Mouse (Mus musculus) CH12.LX (cell line): ENCODE results near the gene Rpl5. TPM values are rescaled to one million over a fixed set of nuclear protein-coding genes. Genes with fewer than 3 reads are reported as not detected.

Experiments
- DNase-seq: peaks from one replicate; pipeline ENCODE4 v3.0.0-alpha.2; 2013; ENCODE audit errors: extremely low read depth
- H3K27ac ChIP-seq: 2 replicates; pipeline ENCODE4 v1.5.1; 2012; ENCODE audit warnings: low read depth, mild to moderate bottlenecking, control low read depth, moderate library complexity; ENCODE audit not compliant: insufficient read depth
- H3K27me3 ChIP-seq: replicated peaks from 2 replicates; pipeline ENCODE3; 2012; ENCODE audit warnings: inconsistent platforms
- H3K36me3 ChIP-seq, 2 experiments: replicated peaks in 1 of 2; 2 replicates each; pipeline versions ENCODE3 to v1.6.1; 2012; ENCODE audit warnings: inconsistent platforms in 1 of 2, low read length in 1 of 2, mild to moderate bottlenecking in 1 of 2, mixed read lengths in 1 of 2, moderate library complexity in 1 of 2; ENCODE audit not compliant: control insufficient read depth in 1 of 2, insufficient read depth in 1 of 2
- H3K4me1 ChIP-seq, 2 experiments: 2 replicates each; pipeline ENCODE4 v1.6.1; 2012; ENCODE audit warnings: inconsistent platforms in 1 of 2, moderate library complexity in 1 of 2; ENCODE audit not compliant: insufficient read depth in 2 of 2, control insufficient read depth in 1 of 2
- H3K4me2 ChIP-seq: 2 replicates; pipeline ENCODE4 v1.6.1; 2012; ENCODE audit warnings: low read depth, mild to moderate bottlenecking, control low read depth; ENCODE audit not compliant: poor library complexity, insufficient read depth, severe bottlenecking
- H3K4me3 ChIP-seq, 3 experiments: fragments of 150-350 bp in 1 of 3; sonication (generic) in 1 of 3; replicated peaks in 1 of 3; 2 replicates each; pipeline versions ENCODE3 to v1.5.1; 2011 to 2012; ENCODE audit warnings: low read depth in 2 of 3, low read length in 2 of 3, mild to moderate bottlenecking in 2 of 3, moderate library complexity in 2 of 3, control low read depth in 1 of 3, improper control_type of control experiment in 1 of 3, inconsistent platforms in 1 of 3, mixed read lengths in 1 of 3; ENCODE audit not compliant: poor library complexity in 1 of 3
- H3K79me2 ChIP-seq: replicated peaks from 2 replicates; pipeline ENCODE4 v1.6.1; 2012; ENCODE audit warnings: mild to moderate bottlenecking, moderate library complexity; ENCODE audit not compliant: control insufficient read depth, poor library complexity, insufficient read depth, severe bottlenecking; ENCODE audit errors: extremely low read depth
- H3K9ac ChIP-seq: 2 replicates; pipeline ENCODE4 v1.6.1; 2012; ENCODE audit warnings: low read depth, mild to moderate bottlenecking, control low read depth, moderate library complexity; ENCODE audit not compliant: insufficient read depth
- H3K9me3 ChIP-seq: replicated peaks from 2 replicates; pipeline ENCODE3; 2012; ENCODE audit warnings: low read length, inconsistent platforms, mixed read lengths
- CHD1 ChIP-seq: IDR thresholded peaks from 2 replicates; pipeline ENCODE4 v1.6.1; 2012; ENCODE audit warnings: low read depth, low read length, improper control_type of control experiment, inconsistent platforms
- CHD2 ChIP-seq: IDR thresholded peaks from 2 replicates; pipeline ENCODE4 v1.6.1; 2011; ENCODE audit warnings: low read length, improper control_type of control experiment
- E2F4 ChIP-seq: IDR thresholded peaks from 2 replicates; pipeline ENCODE4 v1.6.1; 2011; ENCODE audit warnings: low read depth, low read length, improper control_type of control experiment; ENCODE audit not compliant: insufficient replicate concordance
- EP300 ChIP-seq: IDR thresholded peaks from 2 replicates; pipeline ENCODE4 v1.6.1; 2011; ENCODE audit warnings: low read length, improper control_type of control experiment
- GABPA ChIP-seq: IDR thresholded peaks from 2 replicates; pipeline ENCODE4 v1.6.1; 2012; ENCODE audit warnings: low read depth, low read length, improper control_type of control experiment, inconsistent platforms; ENCODE audit not compliant: insufficient replicate concordance
- IRF4 ChIP-seq: IDR thresholded peaks from 2 replicates; pipeline ENCODE4 v1.6.1; 2014; ENCODE audit warnings: low read depth, mild to moderate bottlenecking, inconsistent platforms, low read length, improper control_type of control experiment
- JUND ChIP-seq: conservative IDR thresholded peaks from 2 replicates; pipeline ENCODE4 v1.6.1; 2011; ENCODE audit warnings: low read depth, low read length, improper control_type of control experiment
- KAT2A ChIP-seq: IDR thresholded peaks from 2 replicates; pipeline ENCODE4 v1.6.1; 2012; ENCODE audit warnings: low read length, improper control_type of control experiment, inconsistent platforms; ENCODE audit not compliant: insufficient replicate concordance
- MAFK ChIP-seq: IDR thresholded peaks from 2 replicates; pipeline ENCODE4 v1.6.1; 2011; ENCODE audit warnings: low read length, improper control_type of control experiment; ENCODE audit not compliant: insufficient replicate concordance
- MAZ ChIP-seq: IDR thresholded peaks from 2 replicates; pipeline ENCODE4 v1.6.1; 2012; ENCODE audit warnings: low read depth, mild to moderate bottlenecking, inconsistent platforms, low read length, improper control_type of control experiment, moderate library complexity
- NRF1 ChIP-seq: IDR thresholded peaks from 2 replicates; pipeline ENCODE4 v1.6.1; 2014; ENCODE audit warnings: low read depth, mild to moderate bottlenecking, inconsistent platforms, low read length, improper control_type of control experiment, moderate library complexity
- PAX5 ChIP-seq: IDR thresholded peaks from 2 replicates; pipeline ENCODE4 v1.6.1; 2012; ENCODE audit warnings: low read length, inconsistent platforms, mixed read lengths
- POLR2A ChIP-seq: IDR thresholded peaks from 2 replicates; pipeline ENCODE4 v1.6.1; 2011; ENCODE audit warnings: low read depth, mild to moderate bottlenecking, improper control_type of control experiment, low read length
- SIN3A ChIP-seq: IDR thresholded peaks from 2 replicates; pipeline ENCODE4 v1.6.1; 2012; ENCODE audit warnings: low read length, improper control_type of control experiment, inconsistent platforms
- ZC3H11A ChIP-seq: IDR thresholded peaks from 2 replicates; pipeline ENCODE4 v1.6.1; 2012; ENCODE audit warnings: low read depth, mild to moderate bottlenecking, inconsistent platforms, low read length, improper control_type of control experiment
- dilution Hi-C: fragments of 300-500 bp; cut with MboI; formaldehyde crosslinking; loops from 2 replicates; pipeline ENCODE4 v1.14.3; 2020; ENCODE audit warnings: low sequenced_read_pairs; ENCODE audit not compliant: extremely low pct_unique_long_range_greater_than_20kb, extremely low pct_ligation_motif_present
- in situ Hi-C: fragments of 300-500 bp; cut with MboI; formaldehyde crosslinking; loops from 3 replicates; pipeline ENCODE4 v1.14.3; 2019; ENCODE audit warnings: low sequenced_read_pairs, low pct_ligation_motif_present, low pct_unique_long_range_greater_than_20kb, mixed read lengths
- polyA plus RNA-seq: library from polyadenylated mRNA; unstranded; fragments of >175 nt; gene quantifications from 2 replicates; pipeline ENCODE4 v1.2.1, GENCODE M21; 2012; ENCODE audit warnings: low read depth; ENCODE audit not compliant: insufficient read length
- total RNA-seq, 2 experiments: library from RNA; depleted of rRNA; stranded (reverse); fragments of 300-350 nt in 1 of 2; fragments of >200 nt in 1 of 2; gene quantifications; 2 replicates each; pipeline ENCODE4 v1.2.3; 2012 to 2014

Rpl5 gene
- total and polyA plus RNA-seq, 3 experiments, result 116 to 728 (median 368) TPM

DNA sequence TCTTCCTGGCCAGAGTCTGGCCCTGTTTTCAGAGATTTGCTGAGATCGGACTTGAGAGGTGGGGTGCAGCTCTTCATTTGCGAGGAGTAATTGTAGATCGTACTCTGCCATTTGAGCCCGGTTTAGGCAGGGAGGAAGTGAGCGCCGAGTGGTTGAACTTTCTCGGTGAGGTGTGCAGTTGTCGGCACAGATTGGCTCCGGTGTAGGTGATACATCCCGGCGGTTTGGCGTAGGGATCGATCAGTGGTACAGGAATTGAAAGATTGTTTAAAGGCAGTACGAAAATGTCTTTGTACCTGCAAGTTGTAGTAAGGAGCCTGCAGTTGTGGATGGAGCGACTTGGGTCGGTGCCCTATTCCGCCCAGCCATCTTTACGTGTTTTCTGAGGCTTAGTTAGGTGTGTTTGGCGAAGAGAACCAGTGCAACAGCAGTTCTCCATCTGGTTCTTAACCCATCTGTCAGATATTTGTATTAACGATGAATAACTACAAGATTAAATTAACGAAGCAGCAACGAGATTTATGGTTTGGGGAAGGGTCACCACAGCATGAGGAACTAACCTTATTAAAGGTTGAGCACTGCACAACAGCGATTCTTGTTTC lies 813 bp downstream of the Rpl5 start:
- peak overlapping the region; percentile 93 for H3K4me2 ChIP-seq
- H3K9me3 ChIP-seq, result no peaks in the 10 kb centered on the region
- H3K9ac ChIP-seq, result peak overlapping the region; percentile 99
- dilution Hi-C loops (no loop called here), in situ Hi-C loops (no loop called here)
- H3K27ac ChIP-seq, result peak overlapping the region; percentile 62
- H3K27me3 ChIP-seq, result no peaks in the 10 kb centered on the region
- H3K36me3 ChIP-seq, result peaks cover 36 to 40% of the 10 kb centered on the region in 2 experiments
- peak overlapping the region; percentile 95 to 100 (median 98) for H3K4me3 ChIP-seq
- H3K79me2 ChIP-seq, result peaks cover 44% of the 10 kb centered on the region
- peak; percentile 37 for DNase-seq
- TF ChIP-seq PAX5, result no peak
- TF ChIP-seq MAZ, result no peak
- no peak for TF ChIP-seq CHD2
- no peak for TF ChIP-seq NRF1
- no peak for TF ChIP-seq ZC3H11A
- no peak for TF ChIP-seq JUND
- peak; percentile 70; the same call in 1 of the 2 replicates for TF ChIP-seq CHD1
- TF ChIP-seq KAT2A, result no peak
- H3K4me1 ChIP-seq, result peaks cover 0 to 34% of the 10 kb centered on the region in 2 experiments; a peak in 2 of 4 replicates

DNA sequence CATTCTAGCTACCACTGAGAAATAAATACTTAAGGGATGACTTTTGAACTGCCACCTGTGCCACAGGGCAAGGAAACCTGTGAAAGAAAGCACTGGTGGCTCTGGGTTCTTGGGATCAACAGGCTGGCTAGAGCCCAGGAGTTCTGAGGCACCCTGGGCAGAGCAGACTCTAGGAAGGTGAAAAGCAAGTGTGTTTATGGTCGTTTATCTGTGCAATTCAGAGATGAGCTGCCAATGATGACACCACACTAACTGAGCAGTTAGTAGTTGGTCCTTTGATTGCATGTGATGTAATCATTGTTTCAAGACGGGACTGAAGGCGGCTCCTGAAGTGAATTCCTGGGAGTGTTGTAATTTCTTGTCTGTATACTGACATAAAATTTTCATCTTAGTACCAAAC lies 4.0 kb downstream of the Rpl5 start:
- Histone ChIP-seq H3K9me3 (no peaks in the 10 kb centered on the region), H3K27me3 (no peaks in the 10 kb centered on the region), H3K36me3 (peaks cover 63 to 71% of the 10 kb centered on the region in 2 experiments), H3K27ac (no peak overlapping the region), H3K4me1 (peaks cover 0 to 34% of the 10 kb centered on the region in 2 experiments; a peak in 2 of 4 replicates), H3K4me3 (no peak overlapping the region), H3K9ac (no peak overlapping the region; the same call in 1 of the 2 replicates), H3K4me2 (no peak overlapping the region), H3K79me2 (peaks cover 46% of the 10 kb centered on the region)
- no peak for DNase-seq
- in situ Hi-C loops (no loop called here), dilution Hi-C loops (no loop called here)
- TF ChIP-seq JUND (no peak), EP300 (no peak), GABPA (no peak), MAZ (no peak), MAFK (no peak), SIN3A (no peak), POLR2A (peak; percentile 19; the same call in 1 of the 2 replicates), IRF4 (no peak), E2F4 (no peak)
